Mouse (Mus musculus): ENCODE results near the gene Cd109.

The Cd109 gene

GRCm38 (mm10) chr9:78615401-78616021 lies at the start of gene Cd109:
Gene Cd109 (plus strand): TSS chr9:78615546.
- in situ Hi-C loops (cut with MboI): no loop called here

DNA sequence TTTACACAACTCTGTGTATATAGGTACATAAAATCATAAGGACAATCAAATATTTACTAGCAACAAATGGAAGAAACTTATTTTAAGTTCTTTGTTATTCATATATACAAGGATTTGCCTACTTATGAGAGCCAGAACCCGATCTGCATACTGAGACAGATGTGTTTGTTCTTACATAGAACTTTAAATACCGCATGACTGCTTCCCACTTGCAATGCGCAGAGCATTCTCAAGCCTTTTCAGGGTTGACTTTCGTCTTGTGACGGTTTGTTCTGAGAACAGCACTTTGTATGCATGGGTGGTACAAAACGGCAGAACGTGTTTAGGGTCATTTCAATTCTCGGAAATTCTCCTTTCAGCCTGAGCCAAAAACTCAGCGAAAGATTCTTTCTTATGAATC lies 45.4 kb upstream of the Cd109 start:
- in situ Hi-C loops (cut with MboI): no loop called here

DNA sequence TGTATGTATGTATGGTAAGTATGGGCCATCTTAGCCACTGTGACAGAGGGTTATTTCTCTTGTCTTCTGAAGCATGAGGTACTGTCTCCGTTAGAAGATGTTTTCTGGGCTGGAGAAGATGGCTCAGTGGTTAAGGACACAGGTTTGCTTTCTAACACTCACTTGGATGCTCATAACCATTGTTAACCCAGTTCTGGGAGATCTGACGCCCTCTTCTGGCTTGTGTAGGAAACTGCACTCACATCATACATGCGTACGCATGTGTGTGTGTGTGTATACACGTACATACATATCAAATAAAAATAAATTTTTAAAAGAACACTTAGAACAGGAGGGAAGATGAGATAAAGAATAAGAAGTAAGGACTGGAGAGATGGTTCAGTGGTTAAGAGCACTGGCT lies 38.9 kb upstream of the Cd109 start:
- in situ Hi-C loops (cut with MboI): no loop called here

DNA sequence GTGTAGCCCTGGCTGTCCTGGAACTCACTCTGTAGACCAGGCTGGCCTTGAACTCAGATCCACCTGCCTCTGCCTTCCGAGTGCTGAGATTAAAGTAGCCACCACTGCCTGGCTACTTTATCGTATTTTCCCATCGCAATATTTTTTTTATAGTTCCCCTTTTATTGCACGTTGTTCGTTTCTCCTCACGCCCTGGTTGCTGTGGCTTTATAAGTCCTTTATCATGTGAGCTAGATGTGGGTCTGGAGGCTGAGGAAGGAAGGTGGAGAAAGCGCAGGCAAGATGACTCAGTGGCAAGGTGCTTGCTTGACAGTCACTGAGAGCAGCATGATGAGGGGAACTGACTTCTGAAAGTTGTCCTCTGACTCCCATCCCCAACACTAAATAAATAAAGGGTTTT lies 36.5 kb upstream of the Cd109 start:
- in situ Hi-C loops (cut with MboI): no loop called here

DNA sequence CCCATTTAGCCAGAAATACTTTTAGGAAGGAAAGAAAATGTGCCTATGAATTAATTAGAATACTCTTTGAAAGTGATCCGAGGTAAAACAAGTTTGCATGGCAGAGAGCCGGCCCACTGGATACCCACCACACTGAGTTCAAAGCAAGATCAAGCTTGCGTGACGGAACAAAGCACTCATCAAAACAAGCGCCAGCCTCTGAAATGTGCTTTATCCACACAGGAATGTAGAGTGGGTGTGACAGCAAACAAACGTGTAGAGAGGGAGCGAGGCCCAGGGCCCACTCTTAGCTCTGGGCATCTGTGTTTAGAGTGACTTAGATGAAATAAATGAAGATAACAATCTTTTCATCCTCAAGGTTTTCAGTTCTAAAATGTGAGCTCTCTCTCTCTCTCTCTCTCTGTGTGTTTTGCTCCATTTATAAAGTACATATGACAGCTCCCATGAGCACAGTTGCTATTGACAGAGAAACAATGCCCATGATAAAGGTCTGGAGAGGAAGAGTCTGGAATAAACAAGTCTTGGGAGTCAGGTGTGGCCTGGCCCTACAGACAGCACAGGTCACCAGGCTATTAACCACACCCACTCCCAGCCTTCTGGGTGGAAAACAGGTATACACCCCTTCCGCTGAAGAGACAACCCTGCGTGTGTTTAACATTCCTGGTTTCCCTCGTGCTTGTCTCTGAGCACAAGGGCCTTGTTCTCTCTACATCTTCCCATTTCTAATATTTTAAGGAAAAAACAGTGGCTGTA lies 35.5 kb upstream of the Cd109 start:
- in situ Hi-C loops (cut with MboI): no loop called here

- in situ Hi-C loops (cut with MboI): no loop called here
These were observed 28.0 kb upstream of the Cd109 start for GRCm38 (mm10) chr9:78587218-78587883.

GRCm38 (mm10) chr9:78587914-78588313 lies 27.4 kb upstream of the Cd109 start, which contains the start of gene Slc17a5:
Gene Slc17a5 (minus strand): TSS chr9:78588041.
- in situ Hi-C loops (cut with MboI): no loop called here

- in situ Hi-C loops (cut with MboI): no loop called here
These were observed 26.8 kb upstream of the Cd109 start for GRCm38 (mm10) chr9:78588411-78589033.

DNA sequence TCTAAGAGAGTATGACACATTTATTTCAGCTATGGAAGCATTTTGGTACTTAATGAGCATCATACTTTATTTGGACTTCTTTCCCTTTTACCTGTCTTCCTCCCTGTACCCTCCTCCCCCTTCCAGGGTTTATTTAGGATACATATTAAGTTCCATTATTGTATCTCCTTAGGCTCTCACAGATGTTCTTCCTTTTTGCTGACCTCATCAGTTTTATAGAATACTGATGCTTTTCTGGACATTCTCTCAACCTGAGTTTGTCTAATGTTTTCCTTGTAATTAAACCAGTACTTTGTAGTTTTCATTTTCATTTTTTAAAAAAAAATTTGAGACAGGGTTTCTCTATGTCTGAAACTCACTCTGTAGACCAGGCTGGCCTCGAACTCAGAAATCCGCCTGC lies 24.9 kb upstream of the Cd109 start:
- in situ Hi-C loops (cut with MboI): no loop called here

DNA sequence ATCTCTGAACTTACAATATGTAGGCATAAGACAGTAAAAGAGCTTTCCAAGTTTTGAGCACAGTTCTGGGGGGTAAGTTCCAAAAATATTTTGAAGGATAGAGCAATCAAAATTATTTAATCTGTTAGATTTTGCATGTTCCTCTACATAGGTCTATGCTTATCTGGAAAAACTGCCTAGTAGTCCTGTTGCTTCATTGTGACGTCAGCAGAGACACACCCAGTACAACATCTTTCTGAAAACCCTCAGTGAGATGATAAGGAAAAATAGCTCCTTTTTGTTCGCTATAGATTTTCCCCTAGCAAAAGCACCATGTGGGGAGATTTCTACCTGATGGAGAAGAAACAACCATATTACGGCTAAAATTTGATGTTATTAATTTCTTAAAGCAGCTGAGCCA lies 20.1 kb upstream of the Cd109 start:
- in situ Hi-C loops (cut with MboI): no loop called here

DNA sequence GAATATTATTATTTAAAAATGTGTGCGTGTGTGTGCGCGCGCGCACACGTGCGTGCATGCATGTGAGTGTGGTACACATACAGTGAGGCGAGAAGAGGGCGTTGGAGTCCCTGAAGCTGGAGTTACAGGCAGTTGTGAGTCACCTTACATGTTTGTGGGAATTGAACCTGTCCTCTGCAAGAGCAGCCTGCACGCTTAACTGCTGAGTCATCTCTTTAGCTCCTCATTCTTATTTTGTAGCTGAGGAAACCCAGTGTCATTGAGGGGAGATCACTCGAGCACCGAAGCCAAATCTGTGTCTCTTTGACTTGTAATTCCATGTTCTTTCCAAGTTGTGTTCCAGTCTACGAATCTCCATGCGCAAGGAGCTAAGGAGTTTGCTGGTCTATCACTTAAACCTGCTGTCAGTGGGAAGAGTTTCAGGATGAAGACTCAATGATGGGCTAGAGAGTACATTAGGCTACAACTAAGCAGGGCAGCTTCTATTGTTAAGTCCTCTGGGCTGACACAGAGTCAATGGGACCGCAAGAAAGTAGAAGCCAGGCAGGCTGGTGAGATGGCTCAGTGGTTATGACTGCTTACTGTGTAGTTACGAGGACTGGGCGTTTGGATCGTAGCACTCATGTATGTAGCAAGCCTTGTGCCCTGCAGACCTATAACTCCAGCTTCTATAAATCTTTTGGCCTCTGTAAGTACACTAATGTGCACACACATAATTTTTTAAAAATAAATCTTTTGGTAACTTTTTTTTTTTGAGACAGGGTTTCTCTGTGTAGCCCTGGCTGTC lies 19.4 kb upstream of the Cd109 start:
- in situ Hi-C loops (cut with MboI): no loop called here

DNA sequence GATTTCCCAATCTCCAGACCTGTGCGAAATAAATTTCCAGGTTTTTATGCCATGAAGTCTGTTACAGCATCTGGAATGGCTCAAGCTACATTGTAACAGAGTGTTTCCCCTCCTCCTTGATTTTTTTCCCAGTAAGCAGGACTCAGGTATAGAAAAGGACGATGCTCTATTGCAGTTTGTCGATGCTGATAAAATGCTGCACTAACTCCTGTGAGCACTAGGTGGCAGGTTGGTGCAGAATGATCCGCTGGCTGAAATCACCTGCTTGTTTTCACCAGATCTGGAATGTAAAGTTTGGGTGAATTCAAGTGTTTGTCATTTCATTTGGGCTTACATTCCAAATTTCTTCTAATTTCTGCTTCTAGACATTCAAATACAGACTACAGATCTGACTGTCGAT lies 18.5 kb upstream of the Cd109 start:
- in situ Hi-C loops (cut with MboI): no loop called here

DNA sequence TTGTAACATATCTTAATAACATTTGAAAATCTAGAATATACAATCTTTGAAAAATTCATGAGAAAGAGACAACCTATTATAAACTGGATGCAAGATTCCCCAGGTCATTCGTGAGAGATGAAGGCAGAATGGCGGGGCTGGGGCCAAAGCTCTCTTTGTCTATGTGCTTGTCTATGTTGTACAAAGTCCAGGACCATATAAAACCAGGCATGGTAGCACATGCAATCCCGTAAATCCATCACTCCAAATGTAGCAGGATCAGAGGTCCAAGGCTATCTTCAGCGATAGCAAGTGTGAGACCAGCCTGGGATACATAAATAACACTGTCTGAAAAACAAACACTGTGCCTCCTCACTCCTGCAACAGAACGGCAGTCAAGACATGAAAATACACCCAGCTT lies 15.4 kb upstream of the Cd109 start:
- in situ Hi-C loops (cut with MboI): no loop called here

DNA sequence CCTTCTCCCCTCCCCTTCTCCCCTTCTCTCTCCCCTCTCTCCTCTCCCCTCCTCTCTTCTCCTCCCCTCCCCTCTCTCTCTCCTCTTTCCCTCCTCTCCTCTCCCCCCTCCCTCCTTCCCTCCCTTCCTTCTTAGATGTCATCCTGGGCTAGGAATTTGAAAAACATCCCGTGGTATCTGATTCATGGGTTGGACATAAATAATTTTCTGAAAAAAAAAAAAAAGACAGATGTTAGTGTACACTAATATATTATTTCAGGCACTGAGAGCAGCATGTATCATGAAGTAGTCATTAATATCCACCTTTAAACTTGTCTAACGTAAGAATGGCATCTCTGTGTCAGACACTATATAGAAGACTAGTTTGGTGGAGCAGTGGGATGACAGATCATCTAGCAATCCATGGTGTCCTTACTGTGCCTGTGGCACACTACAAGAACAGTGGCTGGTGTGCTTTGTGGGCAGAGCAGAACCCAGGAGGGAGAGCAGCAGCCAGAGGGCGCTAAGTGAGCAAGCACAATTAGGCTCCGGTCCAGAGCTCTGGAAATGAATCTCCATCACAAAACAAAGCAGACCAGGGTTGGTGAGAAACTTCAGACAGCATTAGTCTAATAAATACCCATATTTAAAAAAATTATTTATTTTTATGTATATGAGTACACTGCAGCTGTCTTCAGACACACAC lies 14.2 kb upstream of the Cd109 start:
- in situ Hi-C loops (cut with MboI): no loop called here

- in situ Hi-C loops (cut with MboI): no loop called here
These were observed 1.1 kb upstream of the Cd109 start for GRCm38 (mm10) chr9:78614201-78614600.

- in situ Hi-C loops (cut with MboI): no loop called here
These were observed 3.9 kb downstream of the Cd109 start for GRCm38 (mm10) chr9:78619285-78619684.

GRCm38 (mm10) chr9:78623301-78623747 lies 8.0 kb downstream of the Cd109 start:
- in situ Hi-C loops (cut with MboI): no loop called here

- in situ Hi-C loops (cut with MboI): no loop called here
These were observed 14.6 kb downstream of the Cd109 start for GRCm38 (mm10) chr9:78629991-78630390.

GRCm38 (mm10) chr9:78631755-78632434 lies 16.5 kb downstream of the Cd109 start:
- in situ Hi-C loops (cut with MboI): no loop called here

GRCm38 (mm10) chr9:78633976-78634375 lies 18.6 kb downstream of the Cd109 start:
- in situ Hi-C loops (cut with MboI): no loop called here

GRCm38 (mm10) chr9:78641386-78641785 lies 26.0 kb downstream of the Cd109 start:
- in situ Hi-C loops (cut with MboI): no loop called here

Data from mature B cell (primary cell).